Mouse (Mus musculus) liver, embryonic 16.5 days (tissue): ENCODE data around the gene Syt11. TPM values are rescaled to one million over a fixed set of nuclear protein-coding genes. Genes with fewer than 3 reads are reported as not detected.

Experiments used
- ATAC-seq: fragments of 200-750 bp; cut with Nextera tagmentation; 2 replicates; pipeline ENCODE4 v1.8.0; 2017; ENCODE audit warnings: low read depth, mild to moderate bottlenecking, moderate number of reproducible peaks, moderate library complexity
- H3K27ac ChIP-seq: fragments of 300-500 bp; sonication (generic); 2 replicates; pipeline ENCODE4 v1.5.1; 2014; ENCODE audit warnings: mild to moderate bottlenecking, low read length
- H3K27me3 ChIP-seq: fragments of 300-500 bp; sonication (generic); 2 replicates; pipeline ENCODE4 v1.6.1; 2014; ENCODE audit warnings: low read depth, low read length, mixed read lengths; ENCODE audit not compliant: control insufficient read depth, insufficient read depth
- H3K36me3 ChIP-seq: fragments of 300-500 bp; sonication (generic); 2 replicates; pipeline ENCODE4 v1.6.1; 2014; ENCODE audit warnings: mild to moderate bottlenecking; ENCODE audit not compliant: control insufficient read depth, insufficient read depth
- H3K4me1 ChIP-seq: fragments of 300-500 bp; sonication (generic); 2 replicates; pipeline ENCODE4 v1.6.1; 2014; ENCODE audit warnings: low read depth, low read length, mixed read lengths; ENCODE audit not compliant: control insufficient read depth
- H3K4me2 ChIP-seq: fragments of 300-500 bp; sonication (generic); 2 replicates; pipeline ENCODE4 v1.6.1; 2014; ENCODE audit warnings: low read depth, low read length, mixed read lengths
- H3K4me3 ChIP-seq: fragments of 300-500 bp; sonication (generic); 2 replicates; pipeline ENCODE4 v1.5.1; 2014; ENCODE audit warnings: low read depth, mild to moderate bottlenecking, low read length
- H3K9ac ChIP-seq: fragments of 300-500 bp; sonication (generic); 2 replicates; pipeline ENCODE4 v1.6.1; 2014; ENCODE audit warnings: low read depth, low read length
- H3K9me3 ChIP-seq: fragments of 300-500 bp; sonication (generic); replicated peaks from 2 replicates; pipeline ENCODE4 v1.6.1; 2016; ENCODE audit warnings: low read length; ENCODE audit not compliant: control insufficient read depth
- WGBS: fragments of 180-500 bp; shearing (Covaris S2); extraction: QIAGEN DNeasy Blood & Tissue Kit; methylation state at CpG from one replicate; pipeline ENCODE4 v1.1.7; 2014; ENCODE audit not compliant: insufficient replicate concordance; 5-methylcytosine and 5-hydroxymethylcytosine counted together
- polyA plus RNA-seq: library from polyadenylated mRNA; unstranded; fragments of >200 nt; fragmentation: Nextera tagmentation; extraction: Ambion mirVana; gene quantifications from 2 replicates; pipeline ENCODE4 v1.2.1, GENCODE M21; 2015

The Syt11 gene
- polyA plus RNA-seq, 1 experiment from 2014 or later: 0.54 TPM

DNA sequence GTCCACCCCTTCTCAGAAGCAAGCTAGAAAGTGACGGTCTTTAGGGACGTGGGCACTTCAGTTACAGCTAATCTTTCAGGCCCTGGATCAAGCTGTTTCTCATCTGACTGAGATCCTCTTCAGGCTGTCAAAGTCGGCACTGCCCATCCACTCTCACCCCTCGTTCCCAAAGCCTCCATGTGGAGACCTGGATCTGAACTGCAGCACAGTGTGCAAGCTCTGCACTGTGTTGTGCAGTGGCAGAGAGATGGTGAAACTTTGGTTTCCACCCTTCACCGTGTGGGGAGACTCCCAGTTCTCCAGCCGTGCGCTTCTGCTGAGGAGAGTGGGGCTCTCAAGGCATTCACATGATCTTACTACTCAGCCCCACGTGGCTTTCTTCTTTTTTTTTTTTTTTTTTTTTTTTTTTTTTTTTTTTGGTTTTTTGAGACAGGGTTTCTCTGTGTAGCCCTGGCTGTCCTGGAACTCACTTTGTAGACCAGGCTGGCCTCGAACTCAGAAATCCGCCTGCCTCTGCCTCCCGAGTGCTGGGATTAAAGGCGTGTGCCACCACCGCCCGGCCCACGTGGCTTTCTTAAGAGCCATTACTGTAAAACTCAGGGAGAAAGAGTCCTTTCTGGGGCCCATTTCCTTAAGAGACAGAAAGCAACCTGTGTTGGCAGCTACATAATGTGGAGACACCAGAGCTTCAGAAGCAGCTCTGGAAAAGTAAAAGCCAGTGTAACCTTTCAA, 28.7 kb downstream of the Syt11 start:
- H3K4me3 ChIP-seq: no peak overlapping the region
- H3K9ac ChIP-seq: no peak overlapping the region
- 72% methylated on average over 14 of the region's 15 CpGs for WGBS
- H3K4me2 ChIP-seq: no peak overlapping the region
- no peaks in the 10 kb centered on the region; the same call in 1 of the 2 replicates for H3K4me1 ChIP-seq
- no peak for ATAC-seq
- H3K27me3 ChIP-seq: no peaks in the 10 kb centered on the region
- no peaks in the 10 kb centered on the region for H3K9me3 ChIP-seq
- no peaks in the 10 kb centered on the region for H3K36me3 ChIP-seq
- H3K27ac ChIP-seq: no peak overlapping the region

DNA sequence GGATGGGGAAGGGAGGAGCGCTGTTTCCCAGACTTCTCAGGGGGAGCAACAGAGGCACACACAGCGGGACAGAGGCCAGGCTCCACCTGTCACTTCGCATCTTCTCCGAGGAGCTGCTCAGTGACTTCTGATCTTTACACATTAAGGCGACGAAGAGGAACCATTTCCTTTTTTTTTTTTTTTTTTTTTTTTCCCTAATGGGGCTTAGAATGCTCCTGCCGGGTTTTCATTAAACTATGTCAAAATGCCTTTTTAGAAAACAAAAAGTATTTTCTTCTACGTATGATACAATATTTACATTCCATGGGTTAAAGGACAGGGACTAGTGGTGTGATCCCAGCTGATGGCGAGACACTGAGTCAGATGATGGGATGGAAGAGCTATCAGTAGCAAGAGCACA, 29.4 kb downstream of the Syt11 start:
- H3K4me3 ChIP-seq: no peak overlapping the region
- WGBS: 67% methylated on average over 9 of the region's 9 CpGs

DNA sequence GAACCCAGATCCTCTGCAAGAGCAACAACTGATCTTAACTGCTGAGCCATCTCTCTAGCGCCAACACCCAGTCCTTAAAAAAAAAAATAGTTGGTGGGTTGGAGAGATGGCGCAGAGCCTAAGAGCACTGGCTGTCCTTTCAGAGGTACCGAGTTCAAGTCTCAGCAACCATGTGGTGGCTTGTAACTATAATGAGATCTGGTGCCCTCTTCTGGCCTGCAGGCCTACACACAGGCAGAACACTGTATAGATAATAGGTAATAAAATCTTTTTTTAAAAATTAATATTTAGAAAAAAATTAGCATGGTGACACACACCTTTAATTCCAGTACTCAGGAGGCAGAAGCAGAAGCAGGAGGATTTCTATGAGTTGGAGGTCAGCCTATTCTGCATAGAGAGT, 34.8 kb downstream of the Syt11 start:
- Histone ChIP-seq H3K4me3 (no peak overlapping the region), H3K9ac (no peak overlapping the region), H3K27ac (no peak overlapping the region), H3K4me2 (no peak overlapping the region), H3K27me3 (no peaks in the 10 kb centered on the region), H3K36me3 (no peaks in the 10 kb centered on the region), H3K9me3 (no peaks in the 10 kb centered on the region), H3K4me1 (no peaks in the 10 kb centered on the region)
- ATAC-seq: no peak
- WGBS: 81% methylated on average over 3 of the region's 3 CpGs

More for the DNA sequence above, 29.4 kb downstream of the Syt11 start:
- Histone ChIP-seq H3K27ac (no peak overlapping the region), H3K9me3 (no peaks in the 10 kb centered on the region), H3K36me3 (no peaks in the 10 kb centered on the region), H3K4me1 (no peaks in the 10 kb centered on the region; the same call in 1 of the 2 replicates), H3K9ac (no peak overlapping the region), H3K27me3 (no peaks in the 10 kb centered on the region), H3K4me2 (no peak overlapping the region)
- no peak for ATAC-seq

DNA sequence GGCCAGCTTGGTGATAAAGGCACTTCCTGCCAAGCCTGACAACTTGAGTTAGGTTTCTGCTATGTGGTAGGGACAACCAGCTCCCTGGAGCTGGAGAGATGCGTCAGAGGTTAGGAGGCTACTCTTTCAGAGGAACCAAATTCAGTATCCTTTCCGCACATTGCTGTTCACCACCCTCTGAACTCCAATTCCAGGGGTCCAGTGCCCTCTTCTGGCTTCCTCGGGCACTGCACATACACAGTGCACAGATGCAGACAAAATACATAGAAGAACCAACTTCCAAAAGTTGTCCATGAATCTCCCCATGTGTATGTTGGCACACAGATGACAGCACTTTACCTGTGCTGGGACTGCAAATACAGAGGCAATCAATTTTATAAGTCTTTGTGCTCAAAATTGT, 36.3 kb downstream of the Syt11 start:
- Histone ChIP-seq H3K9ac (no peak overlapping the region), H3K4me2 (no peak overlapping the region), H3K4me1 (no peaks in the 10 kb centered on the region), H3K9me3 (no peaks in the 10 kb centered on the region), H3K36me3 (no peaks in the 10 kb centered on the region), H3K27ac (no peak overlapping the region), H3K27me3 (no peaks in the 10 kb centered on the region), H3K4me3 (no peak overlapping the region)
- whole genome bisulfite sequencing: 25% methylated on average over 3 of the region's 3 CpGs
- ATAC-seq: no peak

DNA sequence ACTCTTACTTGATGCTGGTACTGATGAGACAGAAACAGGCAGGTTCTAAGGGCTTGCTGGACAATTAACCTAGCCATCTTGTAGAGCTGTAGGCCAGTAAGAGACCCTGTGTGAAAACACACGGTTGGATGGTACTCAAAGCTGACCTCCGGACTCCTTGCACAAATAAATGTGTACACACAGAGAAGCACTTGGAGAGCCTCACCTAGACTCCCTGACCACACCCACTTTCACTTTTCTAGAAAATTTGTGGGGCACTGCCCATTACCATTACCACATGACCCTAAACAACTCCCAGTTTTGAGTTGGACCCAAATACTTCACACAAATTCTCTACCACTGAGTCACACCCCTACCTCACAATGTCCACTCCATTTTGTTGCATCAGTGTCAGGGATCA, 38.4 kb downstream of the Syt11 start:
- H3K4me1 ChIP-seq: no peaks in the 10 kb centered on the region
- no peak overlapping the region for H3K27ac ChIP-seq
- H3K4me2 ChIP-seq: no peak overlapping the region
- no peaks in the 10 kb centered on the region for H3K9me3 ChIP-seq
- no peaks in the 10 kb centered on the region for H3K36me3 ChIP-seq
- no peak overlapping the region for H3K4me3 ChIP-seq
- WGBS: 56% methylated on average over 2 of the region's 2 CpGs
- ATAC-seq: no peak
- no peaks in the 10 kb centered on the region for H3K27me3 ChIP-seq
- H3K9ac ChIP-seq: no peak overlapping the region

DNA sequence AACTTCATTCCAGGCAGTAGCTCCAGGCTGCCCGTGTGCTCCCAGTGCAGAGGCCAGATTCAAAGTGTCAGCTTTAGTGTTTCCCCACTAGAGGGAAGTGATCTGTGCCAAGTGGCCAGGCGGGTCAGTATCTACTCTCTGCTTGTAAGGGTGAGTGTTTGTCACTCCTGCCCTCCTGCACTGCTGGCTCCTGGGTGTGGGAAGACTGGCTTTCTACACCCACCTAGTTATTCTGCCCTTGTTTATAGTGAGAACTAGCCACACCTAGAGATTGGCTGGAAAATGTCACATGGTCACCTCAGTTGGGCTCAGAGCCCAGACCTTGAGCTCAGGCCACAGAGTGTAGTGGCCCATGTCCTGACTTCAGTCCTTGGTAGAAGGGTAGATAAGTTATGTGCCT, 55.9 kb downstream of the Syt11 start:
- H3K4me1 ChIP-seq: peaks cover 21% of the 10 kb centered on the region
- H3K27me3 ChIP-seq: no peaks in the 10 kb centered on the region
- no peak overlapping the region for H3K9ac ChIP-seq
- peak overlapping the region; percentile 56; the same call in 1 of the 2 replicates for H3K4me3 ChIP-seq
- no peaks in the 10 kb centered on the region for H3K9me3 ChIP-seq
- peak overlapping the region; percentile 53; the same call in 1 of the 2 replicates for H3K4me2 ChIP-seq
- H3K27ac ChIP-seq: no peak overlapping the region
- WGBS: 76% methylated on average over 2 of the region's 2 CpGs
- H3K36me3 ChIP-seq: peaks cover 9% of the 10 kb centered on the region
- ATAC-seq: peak; percentile 61

DNA sequence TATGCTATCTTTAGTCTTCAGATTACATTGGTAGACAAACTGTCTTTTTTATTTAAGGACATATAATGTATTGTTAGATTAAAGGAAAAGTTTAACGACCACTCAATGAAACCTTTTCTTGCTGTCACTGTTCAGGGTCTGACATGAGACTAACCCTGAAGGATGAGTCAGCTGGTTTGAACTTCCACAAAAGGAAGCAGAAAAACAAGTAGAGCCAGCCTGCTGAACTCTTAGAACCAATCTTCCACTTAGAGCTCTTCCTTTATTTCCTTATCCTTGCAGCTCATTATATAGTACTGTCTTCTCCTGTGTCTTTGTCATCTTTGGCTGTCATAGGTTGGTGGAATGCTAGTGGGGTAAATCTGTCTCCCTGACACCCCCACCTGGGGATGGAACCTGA, 57.1 kb downstream of the Syt11 start:
- Histone ChIP-seq H3K4me3 (peak overlapping the region; percentile 56), H3K4me2 (peak overlapping the region; percentile 53), H3K9ac (peak overlapping the region; percentile 51), H3K27me3 (no peaks in the 10 kb centered on the region), H3K9me3 (no peaks in the 10 kb centered on the region), H3K36me3 (peaks cover 16% of the 10 kb centered on the region), H3K27ac (peak overlapping the region; percentile 78), H3K4me1 (peaks cover 21% of the 10 kb centered on the region)
- peak; percentile 30 for ATAC-seq
- 11% methylated on average over 1 of the region's 1 CpGs for WGBS

DNA sequence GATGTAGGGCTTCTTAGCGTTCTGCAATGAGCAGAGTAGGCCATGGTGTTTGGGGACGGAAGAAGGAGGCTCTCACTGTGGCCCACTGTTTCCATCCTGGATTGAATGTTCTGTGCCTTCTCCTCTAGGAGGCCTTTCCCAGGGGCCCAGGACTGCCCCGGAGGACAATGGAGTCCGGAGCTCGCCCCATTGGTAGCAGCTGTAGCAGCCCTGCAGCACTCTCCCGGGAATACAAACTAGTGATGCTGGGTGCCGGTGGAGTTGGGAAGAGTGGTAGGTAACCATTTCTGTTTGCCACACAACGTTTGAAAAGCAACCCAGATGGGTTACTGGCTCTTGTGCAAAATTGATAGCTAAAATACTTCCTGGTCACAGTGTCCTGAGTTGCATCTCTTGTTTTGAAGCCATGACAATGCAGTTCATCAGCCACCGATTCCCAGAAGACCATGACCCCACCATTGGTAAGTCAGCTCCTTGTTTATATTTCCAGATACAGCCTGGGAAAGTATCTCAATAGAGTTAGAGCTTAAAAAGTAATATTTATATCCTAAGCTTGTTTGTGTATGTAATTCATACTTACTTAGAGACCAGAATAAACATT, 57.7 kb downstream of the Syt11 start:
- Histone ChIP-seq H3K27me3 (no peaks in the 10 kb centered on the region), H3K27ac (peak overlapping the region; percentile 81), H3K36me3 (peaks cover 20% of the 10 kb centered on the region), H3K4me2 (peak overlapping the region; percentile 77), H3K4me3 (peak overlapping the region; percentile 77), H3K9ac (peak overlapping the region; percentile 77), H3K4me1 (peaks cover 21% of the 10 kb centered on the region), H3K9me3 (no peaks in the 10 kb centered on the region)
- 7% methylated on average over 9 of the region's 9 CpGs for WGBS
- ATAC-seq: peak; percentile 49
